Mouse (Mus musculus) embryonic facial prominence, embryonic 12.5 days (tissue): ENCODE data around the gene Ccdc113. TPM values are rescaled to one million over a fixed set of nuclear protein-coding genes. Genes with fewer than 3 reads are reported as not detected.

Experiments used
- ATAC-seq: fragments of 200-750 bp; cut with Nextera tagmentation; 2 replicates; pipeline ENCODE4 v1.8.0; 2017; ENCODE audit not compliant: insufficient number of reproducible peaks, insufficient read depth, low FRiP score, low TSS enrichment
- H3K27ac ChIP-seq: fragments of 300-500 bp; sonication (generic); 2 replicates; pipeline ENCODE4 v1.5.1; 2016; ENCODE audit warnings: mild to moderate bottlenecking
- H3K27me3 ChIP-seq: fragments of 300-500 bp; sonication (generic); 2 replicates; pipeline ENCODE4 v1.6.1; 2016; ENCODE audit warnings: mild to moderate bottlenecking, moderate library complexity
- H3K36me3 ChIP-seq: fragments of 300-500 bp; sonication (generic); 2 replicates; pipeline ENCODE4 v1.6.1; 2016; ENCODE audit warnings: mild to moderate bottlenecking
- H3K4me1 ChIP-seq: fragments of 300-500 bp; sonication (generic); 2 replicates; pipeline ENCODE4 v1.6.1; 2016
- H3K4me2 ChIP-seq: fragments of 300-500 bp; sonication (generic); replicated peaks from 2 replicates; pipeline ENCODE4 v1.6.1; 2016; ENCODE audit warnings: mild to moderate bottlenecking, moderate library complexity
- H3K4me3 ChIP-seq: fragments of 300-500 bp; sonication (generic); 2 replicates; pipeline ENCODE4 v1.5.1; 2016; ENCODE audit warnings: mild to moderate bottlenecking
- H3K9ac ChIP-seq: fragments of 300-500 bp; sonication (generic); 2 replicates; pipeline ENCODE4 v1.6.1; 2016; ENCODE audit warnings: mild to moderate bottlenecking, moderate library complexity
- H3K9me3 ChIP-seq: fragments of 300-500 bp; sonication (generic); 2 replicates; pipeline ENCODE4 v1.6.1; 2016; ENCODE audit warnings: mild to moderate bottlenecking, moderate library complexity
- WGBS: fragments of 180-500 bp; shearing (Covaris S2); methylation state at CpG from one replicate; pipeline ENCODE4 v1.1.7; 2016; 5-methylcytosine and 5-hydroxymethylcytosine counted together
- polyA plus RNA-seq: library from polyadenylated mRNA; unstranded; fragments of >200 nt; fragmentation: Nextera tagmentation; extraction: Ambion mirVana; gene quantifications from 2 replicates; pipeline ENCODE4 v1.2.1, GENCODE M21; 2016

Ccdc113 gene
- polyA plus RNA-seq, 1 experiment from 2014 or later: 0.20 TPM

- no peaks in the 10 kb centered on the region for H3K27me3 ChIP-seq
- no peak overlapping the region for H3K4me2 ChIP-seq
- no peaks in the 10 kb centered on the region for H3K36me3 ChIP-seq
- no peak overlapping the region for H3K27ac ChIP-seq
- H3K9ac ChIP-seq: no peak overlapping the region
- H3K4me3 ChIP-seq: no peak overlapping the region
- 77% methylated on average over 7 of the region's 7 CpGs for WGBS
- H3K9me3 ChIP-seq: no peaks in the 10 kb centered on the region
- no peak for ATAC-seq
- no peaks in the 10 kb centered on the region for H3K4me1 ChIP-seq
Observed at GRCm38 (mm10) chr8:95502431-95502830, 31.5 kb upstream of the Ccdc113 start.

GRCm38 (mm10) chr8:95504835-95505234 is 29.1 kb upstream of the Ccdc113 start:
- Histone ChIP-seq H3K4me3 (no peak overlapping the region), H3K4me2 (no peak overlapping the region), H3K36me3 (no peaks in the 10 kb centered on the region), H3K27ac (no peak overlapping the region), H3K9ac (no peak overlapping the region), H3K27me3 (no peaks in the 10 kb centered on the region), H3K4me1 (no peaks in the 10 kb centered on the region), H3K9me3 (no peaks in the 10 kb centered on the region)
- no peak for ATAC-seq
- WGBS: 63% methylated on average over 5 of the region's 5 CpGs

GRCm38 (mm10) chr8:95505606-95506005 is 28.3 kb upstream of the Ccdc113 start:
- ATAC-seq: no peak
- H3K9me3 ChIP-seq: no peaks in the 10 kb centered on the region
- no peak overlapping the region for H3K27ac ChIP-seq
- H3K27me3 ChIP-seq: no peaks in the 10 kb centered on the region
- H3K9ac ChIP-seq: no peak overlapping the region
- H3K36me3 ChIP-seq: no peaks in the 10 kb centered on the region
- H3K4me3 ChIP-seq: no peak overlapping the region
- no peaks in the 10 kb centered on the region for H3K4me1 ChIP-seq
- H3K4me2 ChIP-seq: no peak overlapping the region
- WGBS: 84% methylated on average over 3 of the region's 3 CpGs

GRCm38 (mm10) chr8:95506245-95506644 is 27.6 kb upstream of the Ccdc113 start:
- 70% methylated on average over 5 of the region's 5 CpGs for WGBS
- Histone ChIP-seq H3K36me3 (no peaks in the 10 kb centered on the region), H3K9ac (no peak overlapping the region), H3K4me3 (no peak overlapping the region), H3K4me1 (no peaks in the 10 kb centered on the region), H3K4me2 (no peak overlapping the region), H3K27ac (no peak overlapping the region), H3K9me3 (no peaks in the 10 kb centered on the region), H3K27me3 (no peaks in the 10 kb centered on the region)
- no peak for ATAC-seq

GRCm38 (mm10) chr8:95512257-95512656 is 21.6 kb upstream of the Ccdc113 start:
- Histone ChIP-seq H3K4me2 (no peak overlapping the region), H3K9me3 (no peaks in the 10 kb centered on the region), H3K4me3 (no peak overlapping the region), H3K27me3 (no peaks in the 10 kb centered on the region), H3K4me1 (no peaks in the 10 kb centered on the region), H3K36me3 (no peaks in the 10 kb centered on the region), H3K27ac (no peak overlapping the region), H3K9ac (no peak overlapping the region)
- 81% methylated on average over 4 of the region's 4 CpGs for WGBS
- no peak for ATAC-seq

- Histone ChIP-seq H3K9me3 (no peaks in the 10 kb centered on the region), H3K9ac (no peak overlapping the region), H3K4me3 (no peak overlapping the region), H3K27me3 (no peaks in the 10 kb centered on the region), H3K4me1 (no peaks in the 10 kb centered on the region), H3K36me3 (no peaks in the 10 kb centered on the region), H3K4me2 (no peak overlapping the region), H3K27ac (no peak overlapping the region)
- ATAC-seq: no peak
- WGBS: 79% methylated on average over 4 of the region's 4 CpGs
Observed at GRCm38 (mm10) chr8:95513219-95513618, 20.7 kb upstream of the Ccdc113 start.

GRCm38 (mm10) chr8:95516928-95517327 is 17.0 kb upstream of the Ccdc113 start:
- Histone ChIP-seq H3K4me1 (no peaks in the 10 kb centered on the region), H3K36me3 (no peaks in the 10 kb centered on the region), H3K9me3 (no peaks in the 10 kb centered on the region), H3K9ac (no peak overlapping the region), H3K4me2 (no peak overlapping the region), H3K27me3 (no peaks in the 10 kb centered on the region), H3K4me3 (no peak overlapping the region), H3K27ac (no peak overlapping the region)
- WGBS: 86% methylated on average over 6 of the region's 6 CpGs
- no peak for ATAC-seq

GRCm38 (mm10) chr8:95523991-95524390 is 9.9 kb upstream of the Ccdc113 start:
- H3K4me2 ChIP-seq: no peak overlapping the region
- no peaks in the 10 kb centered on the region for H3K4me1 ChIP-seq
- no peak overlapping the region for H3K9ac ChIP-seq
- no peaks in the 10 kb centered on the region for H3K36me3 ChIP-seq
- no peaks in the 10 kb centered on the region for H3K27me3 ChIP-seq
- WGBS: 89% methylated on average over 4 of the region's 4 CpGs
- ATAC-seq: no peak
- H3K27ac ChIP-seq: no peak overlapping the region
- H3K9me3 ChIP-seq: no peaks in the 10 kb centered on the region
- H3K4me3 ChIP-seq: no peak overlapping the region

- Histone ChIP-seq H3K4me2 (no peak overlapping the region), H3K27ac (no peak overlapping the region), H3K4me1 (no peaks in the 10 kb centered on the region), H3K36me3 (no peaks in the 10 kb centered on the region), H3K9ac (no peak overlapping the region), H3K9me3 (no peaks in the 10 kb centered on the region), H3K27me3 (no peaks in the 10 kb centered on the region), H3K4me3 (no peak overlapping the region)
- 88% methylated on average over 10 of the region's 10 CpGs for WGBS
- no peak for ATAC-seq
Observed at GRCm38 (mm10) chr8:95528194-95528593, 5.7 kb upstream of the Ccdc113 start.

- H3K36me3 ChIP-seq: no peaks in the 10 kb centered on the region
- no peak overlapping the region for H3K27ac ChIP-seq
- WGBS: 64% methylated on average over 9 of the region's 9 CpGs
- H3K9me3 ChIP-seq: no peaks in the 10 kb centered on the region
- H3K9ac ChIP-seq: no peak overlapping the region
- H3K4me1 ChIP-seq: peaks cover 3% of the 10 kb centered on the region; the same call in 1 of the 2 replicates
- no peak for ATAC-seq
- H3K4me2 ChIP-seq: no peak overlapping the region
- no peak overlapping the region for H3K4me3 ChIP-seq
- H3K27me3 ChIP-seq: no peaks in the 10 kb centered on the region
Observed at GRCm38 (mm10) chr8:95528750-95529310, 5.1 kb upstream of the Ccdc113 start.

- Histone ChIP-seq H3K9ac (no peak overlapping the region), H3K4me1 (peaks cover 9% of the 10 kb centered on the region), H3K9me3 (no peaks in the 10 kb centered on the region), H3K4me2 (no peak overlapping the region), H3K27me3 (no peaks in the 10 kb centered on the region), H3K36me3 (no peaks in the 10 kb centered on the region), H3K27ac (no peak overlapping the region), H3K4me3 (no peak overlapping the region)
- ATAC-seq: no peak
- WGBS: 51% methylated on average over 4 of the region's 4 CpGs
Observed at GRCm38 (mm10) chr8:95532206-95532605, 1.7 kb upstream of the Ccdc113 start.

- Histone ChIP-seq H3K27me3 (no peaks in the 10 kb centered on the region), H3K27ac (no peak overlapping the region), H3K36me3 (no peaks in the 10 kb centered on the region), H3K9ac (no peak overlapping the region), H3K4me1 (no peaks in the 10 kb centered on the region), H3K4me2 (no peak overlapping the region), H3K9me3 (no peaks in the 10 kb centered on the region), H3K4me3 (no peak overlapping the region)
- 82% methylated on average over 5 of the region's 5 CpGs for WGBS
- ATAC-seq: no peak
Observed at GRCm38 (mm10) chr8:95539487-95539886, 5.6 kb downstream of the Ccdc113 start.

GRCm38 (mm10) chr8:95542191-95542590 is 8.3 kb downstream of the Ccdc113 start:
- Histone ChIP-seq H3K4me1 (no peaks in the 10 kb centered on the region), H3K27me3 (no peaks in the 10 kb centered on the region), H3K9ac (no peak overlapping the region), H3K4me2 (no peak overlapping the region), H3K4me3 (no peak overlapping the region), H3K27ac (no peak overlapping the region), H3K36me3 (no peaks in the 10 kb centered on the region), H3K9me3 (no peaks in the 10 kb centered on the region)
- WGBS: 90% methylated on average over 6 of the region's 6 CpGs
- no peak for ATAC-seq
